Mouse (Mus musculus) frontal cortex, postnatal 25 days (tissue): ENCODE data around the gene Ube2m.
"Not testable (repeated sequence)": the region's sequence is repeated elsewhere in the genome, so short reads cannot be mapped to it uniquely, and the experiment has no call there.

Experiments used
- DNase-seq, 2 experiments: peaks; one replicate each; pipeline ENCODE4 v3.0.0; 2022; ENCODE audit warnings: low spot score in 2 of 2

Ube2m gene

GRCm38 (mm10) chr7:13037901-13038555, at the start of gene Ube2m:
Gene Ube2m (minus strand): TSS chr7:13038275.
- DNase-seq: peak; percentile 99

GRCm38 (mm10) chr7:13072293-13072692, 34.2 kb upstream of the Ube2m start:
- DNase-seq: no peak

- DNase-seq: not testable (repeated sequence)
These were observed 25.3 kb upstream of the Ube2m start for GRCm38 (mm10) chr7:13063399-13063798.

GRCm38 (mm10) chr7:13059536-13059935, 21.5 kb upstream of the Ube2m start:
- DNase-seq: no peak

GRCm38 (mm10) chr7:13056913-13057700, 19.0 kb upstream of the Ube2m start:
- DNase-seq: no peak

- DNase-seq: peak; percentile 86 to 90
These were observed 16.4 kb upstream of the Ube2m start, which contains the start of gene Mzf1 for GRCm38 (mm10) chr7:13054287-13055010. Gene Mzf1 (minus strand): TSS chr7:13054764.

- no peak for DNase-seq
These were observed 15.8 kb upstream of the Ube2m start for GRCm38 (mm10) chr7:13053961-13054286.

GRCm38 (mm10) chr7:13053501-13053900, 15.4 kb upstream of the Ube2m start:
- no peak for DNase-seq

GRCm38 (mm10) chr7:13053001-13053400, 14.9 kb upstream of the Ube2m start:
- DNase-seq: no peak

GRCm38 (mm10) chr7:13046084-13046483, 8.0 kb upstream of the Ube2m start:
- DNase-seq: no peak

- DNase-seq: no peak
These were observed 6.2 kb upstream of the Ube2m start for GRCm38 (mm10) chr7:13044254-13044625.

- no peak for DNase-seq
These were observed 5.6 kb upstream of the Ube2m start for GRCm38 (mm10) chr7:13043445-13044253.

GRCm38 (mm10) chr7:13043120-13043444, 5.0 kb upstream of the Ube2m start:
- no peak for DNase-seq

- no peak for DNase-seq
These were observed 4.4 kb upstream of the Ube2m start for GRCm38 (mm10) chr7:13042511-13042910.

- DNase-seq: no peak
These were observed 3.2 kb upstream of the Ube2m start for GRCm38 (mm10) chr7:13041256-13041655.

- DNase-seq: no peak
These were observed 1.1 kb upstream of the Ube2m start for GRCm38 (mm10) chr7:13039181-13039580.

- DNase-seq: no peak
These were observed 620 bp upstream of the Ube2m start for GRCm38 (mm10) chr7:13038621-13039169.

- DNase-seq: no peak
These were observed 709 bp downstream of the Ube2m start for GRCm38 (mm10) chr7:13037366-13037765.

GRCm38 (mm10) chr7:13036806-13037205, 1.3 kb downstream of the Ube2m start:
- no peak for DNase-seq

- DNase-seq: no peak
These were observed 2.7 kb downstream of the Ube2m start for GRCm38 (mm10) chr7:13035211-13035855.
